Mouse (Mus musculus): ENCODE measurements around the gene Npat.

- TF ChIP-seq CTCF (IDR thresholded peaks at IDR 0.05; ENCODE audit: control insufficient read depth, insufficient read depth, low read length) (no peak), POLR2A (IDR thresholded peaks at IDR 0.05; ENCODE audit: borderline replicate concordance, control insufficient read depth, low read depth, low read length) (no peak)
These were observed 72.6 kb downstream of the Npat start for GRCm38 (mm10) chr9:53609306-53609967.
